Mouse (Mus musculus): ENCODE data around the gene Olfr521.

GRCm38 (mm10) chr7:99729973-99730372, 33.3 kb upstream of the Olfr521 start, which contains the start of gene Olfr520:
- TF ChIP-seq POLR2A (IDR thresholded peaks at IDR 0.05; ENCODE audit: low read depth, low read length) (no peak), CTCF (conservative IDR thresholded peaks at IDR 0.05; ENCODE audit: insufficient read depth, insufficient read length, low read depth, low read length) (no peak)
